Mouse (Mus musculus): Measurements from ENCODE around the gene Rxrg.

Rxrg gene

GRCm38 (mm10) chr1:167598255-167599081 lies at the start of gene Rxrg:
Gene Rxrg, plus strand, starts transcription at chr1:167598384.
- DNase-seq (ENCODE audit: low read depth, low spot score), result peak; percentile 67

GRCm38 (mm10) chr1:167549324-167549723 lies 48.9 kb upstream of the Rxrg start:
- DNase-seq (ENCODE audit: low read depth, low spot score), result no peak

GRCm38 (mm10) chr1:167551601-167552000 lies 46.6 kb upstream of the Rxrg start:
- peak; percentile 72 for DNase-seq (ENCODE audit: low read depth, low spot score)

GRCm38 (mm10) chr1:167553959-167554526 lies 44.1 kb upstream of the Rxrg start:
- DNase-seq (ENCODE audit: low read depth, low spot score), result no peak

GRCm38 (mm10) chr1:167566571-167566970 lies 31.6 kb upstream of the Rxrg start:
- DNase-seq (ENCODE audit: low read depth, low spot score), result no peak

- DNase-seq (ENCODE audit: low read depth, low spot score), result peak; percentile 20
Observed at GRCm38 (mm10) chr1:167579131-167579530, 19.1 kb upstream of the Rxrg start.

GRCm38 (mm10) chr1:167583195-167583594 lies 15.0 kb upstream of the Rxrg start:
- DNase-seq (ENCODE audit: low read depth, low spot score), result no peak

- DNase-seq (ENCODE audit: low read depth, low spot score), result peak; percentile 48
Observed at GRCm38 (mm10) chr1:167583888-167584287, 14.3 kb upstream of the Rxrg start.

- peak; percentile 28 for DNase-seq (ENCODE audit: low read depth, low spot score)
Observed at GRCm38 (mm10) chr1:167588747-167589558, 9.2 kb upstream of the Rxrg start.

GRCm38 (mm10) chr1:167592175-167592574 lies 6.0 kb upstream of the Rxrg start:
- DNase-seq (ENCODE audit: low read depth, low spot score), result no peak

- DNase-seq (ENCODE audit: low read depth, low spot score), result no peak
Observed at GRCm38 (mm10) chr1:167599211-167599735, 1.1 kb downstream of the Rxrg start.

GRCm38 (mm10) chr1:167608201-167608741 lies 10.1 kb downstream of the Rxrg start:
- DNase-seq (ENCODE audit: low read depth, low spot score), result peak; percentile 81

GRCm38 (mm10) chr1:167617131-167617530 lies 18.9 kb downstream of the Rxrg start:
- no peak for DNase-seq (ENCODE audit: low read depth, low spot score)

GRCm38 (mm10) chr1:167617995-167618489 lies 19.9 kb downstream of the Rxrg start:
- no peak for DNase-seq (ENCODE audit: low read depth, low spot score)

- no peak for DNase-seq (ENCODE audit: low read depth, low spot score)
Observed at GRCm38 (mm10) chr1:167620206-167620795, 22.1 kb downstream of the Rxrg start.

GRCm38 (mm10) chr1:167625098-167625497 lies 26.9 kb downstream of the Rxrg start:
- no peak for DNase-seq (ENCODE audit: low read depth, low spot score)

- no peak for DNase-seq (ENCODE audit: low read depth, low spot score)
Observed at GRCm38 (mm10) chr1:167631765-167632164, 33.6 kb downstream of the Rxrg start.

- no peak for DNase-seq (ENCODE audit: low read depth, low spot score)
Observed at GRCm38 (mm10) chr1:167635702-167636101, 37.5 kb downstream of the Rxrg start.

- peak; percentile 84 for DNase-seq (ENCODE audit: low read depth, low spot score)
Observed at GRCm38 (mm10) chr1:167636948-167637347, 38.8 kb downstream of the Rxrg start.

GRCm38 (mm10) chr1:167638053-167638452 lies 39.9 kb downstream of the Rxrg start:
- peak; percentile 57 for DNase-seq (ENCODE audit: low read depth, low spot score)

GRCm38 (mm10) chr1:167638901-167639300 lies 40.7 kb downstream of the Rxrg start:
- DNase-seq (ENCODE audit: low read depth, low spot score), result no peak
